Mouse (Mus musculus) midbrain, embryonic 13.5 days (tissue): ENCODE data around the gene Zfp219. TPM values are rescaled to one million over a fixed set of nuclear protein-coding genes. Genes with fewer than 3 reads are reported as not detected.
A peak's percentile ranks its signal among the peaks of the same experiment; 100 is the strongest.

Experiments used
- ATAC-seq: fragments of 200-750 bp; cut with Nextera tagmentation; 2 replicates; pipeline ENCODE4 v1.8.0; 2017; ENCODE audit warnings: mild to moderate bottlenecking, moderate TSS enrichment, moderate library complexity
- H3K27ac ChIP-seq: fragments of 300-500 bp; sonication (generic); 2 replicates; pipeline ENCODE4 v1.5.1; 2015; ENCODE audit warnings: inconsistent platforms, mild to moderate bottlenecking, moderate library complexity
- H3K27me3 ChIP-seq: fragments of 300-500 bp; sonication (generic); 2 replicates; pipeline ENCODE4 v1.6.1; 2015; ENCODE audit warnings: mild to moderate bottlenecking, inconsistent platforms
- H3K36me3 ChIP-seq: fragments of 300-500 bp; sonication (generic); 2 replicates; pipeline ENCODE4 v1.6.1; 2015; ENCODE audit warnings: mild to moderate bottlenecking, inconsistent platforms
- H3K4me1 ChIP-seq: fragments of 300-500 bp; sonication (generic); replicated peaks from 2 replicates; pipeline ENCODE4 v1.6.1; 2015; ENCODE audit warnings: inconsistent platforms
- H3K4me2 ChIP-seq: fragments of 300-500 bp; sonication (generic); replicated peaks from 2 replicates; pipeline ENCODE4 v1.6.1; 2015; ENCODE audit warnings: moderate library complexity, mild to moderate bottlenecking, inconsistent platforms
- H3K4me3 ChIP-seq: fragments of 300-500 bp; sonication (generic); replicated peaks from 2 replicates; pipeline ENCODE4 v1.5.1; 2015; ENCODE audit warnings: mild to moderate bottlenecking, inconsistent platforms
- H3K9ac ChIP-seq: fragments of 300-500 bp; sonication (generic); replicated peaks from 2 replicates; pipeline ENCODE4 v1.6.1; 2015; ENCODE audit warnings: mild to moderate bottlenecking, inconsistent platforms
- H3K9me3 ChIP-seq: fragments of 300-500 bp; sonication (generic); 2 replicates; pipeline ENCODE4 v1.6.1; 2016; ENCODE audit warnings: mild to moderate bottlenecking, inconsistent platforms
- WGBS: fragments of 180-500 bp; shearing (Covaris S2); methylation state at CpG from one replicate; pipeline ENCODE4 v1.1.7; 2015; 5-methylcytosine and 5-hydroxymethylcytosine counted together
- polyA plus RNA-seq: library from polyadenylated mRNA; unstranded; fragments of >200 nt; fragmentation: Nextera tagmentation; extraction: Ambion mirVana; gene quantifications from 2 replicates; pipeline ENCODE4 v1.2.1, GENCODE M21; 2015

Gene Zfp219
- polyA plus RNA-seq, 1 experiment from 2014 or later = 63.6 TPM

DNA sequence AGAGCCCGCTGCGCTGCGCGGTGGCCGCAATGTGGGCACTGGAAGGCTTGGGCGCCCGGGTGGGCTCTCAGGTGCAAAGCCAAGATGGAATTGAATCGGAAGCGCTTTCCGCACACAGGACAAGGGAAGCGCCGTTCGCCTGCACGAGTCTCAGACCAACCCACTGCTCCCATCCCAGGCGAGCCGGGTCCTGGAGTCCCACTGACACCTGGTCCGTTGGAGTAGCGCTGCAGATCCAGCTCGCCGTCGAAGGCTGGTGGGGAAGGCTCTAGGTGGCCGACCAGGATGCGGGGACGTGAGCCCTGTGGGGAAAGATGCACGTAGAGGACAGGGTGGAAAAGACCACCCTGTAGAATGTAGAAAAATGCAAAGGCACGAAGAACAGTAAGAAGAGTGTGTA is 11.2 kb downstream of the Zfp219 start:
- H3K27me3 ChIP-seq = no peaks in the 10 kb centered on the region
- H3K9me3 ChIP-seq = no peaks in the 10 kb centered on the region
- peak overlapping the region; percentile 99 for H3K27ac ChIP-seq
- WGBS = 20% methylated on average over 26 of the region's 26 CpGs
- peaks cover 48% of the 10 kb centered on the region for H3K36me3 ChIP-seq
- H3K9ac ChIP-seq = peak overlapping the region; percentile 90
- H3K4me1 ChIP-seq = peaks cover 87% of the 10 kb centered on the region
- H3K4me3 ChIP-seq = peak overlapping the region; percentile 47
- H3K4me2 ChIP-seq = peak overlapping the region; percentile 83
- ATAC-seq = no peak

DNA sequence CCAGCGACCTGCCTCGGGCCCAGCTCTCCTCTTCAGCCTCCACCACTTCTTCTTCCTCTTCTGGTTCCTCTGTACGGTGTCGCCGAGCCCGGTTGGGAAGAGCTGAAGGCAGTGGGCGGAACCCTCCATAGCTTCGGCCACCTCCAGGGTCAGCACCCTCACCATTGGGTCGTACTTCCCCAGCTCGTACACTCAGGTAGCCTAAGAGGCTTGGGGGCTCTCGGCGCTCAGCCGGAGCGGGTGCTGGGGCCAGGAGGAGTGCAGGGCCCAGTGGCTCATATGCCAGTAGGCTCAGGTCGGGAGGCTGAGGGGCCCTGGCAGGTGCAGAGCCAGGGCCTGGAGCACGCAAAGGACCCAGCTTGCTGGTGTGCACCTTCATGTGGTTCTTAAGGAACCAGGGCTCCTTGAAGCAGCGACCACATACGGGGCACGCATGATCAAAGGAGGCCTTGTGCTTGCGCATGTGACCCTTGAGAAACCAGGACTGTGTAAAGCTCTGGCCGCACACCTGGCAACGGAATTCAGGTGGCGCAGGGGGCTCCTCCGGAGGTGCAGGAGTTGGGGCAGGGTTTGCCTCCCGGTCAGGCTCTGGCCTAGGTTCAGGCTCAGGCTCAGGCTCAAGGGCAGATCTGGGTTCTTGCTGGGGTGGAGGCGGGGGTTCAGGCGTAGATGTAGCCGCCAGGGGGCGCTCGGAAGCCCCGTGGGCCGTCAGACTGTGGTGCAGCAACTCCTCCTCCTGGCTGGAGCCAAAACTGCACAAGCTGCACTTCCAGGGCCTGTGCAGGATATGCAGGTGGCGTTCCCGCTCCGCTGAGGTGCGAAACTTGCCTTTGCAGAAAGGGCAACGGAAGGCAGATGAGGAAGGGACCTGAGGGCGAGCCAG is 12.0 kb downstream of the Zfp219 start:
- H3K4me3 ChIP-seq = peak overlapping the region; percentile 47
- H3K27ac ChIP-seq = peak overlapping the region; percentile 99
- peak overlapping the region; percentile 83 for H3K4me2 ChIP-seq
- WGBS = 48% methylated on average over 38 of the region's 38 CpGs
- peaks cover 48% of the 10 kb centered on the region for H3K36me3 ChIP-seq
- ATAC-seq = peak; percentile 16
- no peaks in the 10 kb centered on the region for H3K9me3 ChIP-seq
- H3K9ac ChIP-seq = peak overlapping the region; percentile 90
- no peaks in the 10 kb centered on the region for H3K27me3 ChIP-seq
- H3K4me1 ChIP-seq = peaks cover 94% of the 10 kb centered on the region

GRCm38 (mm10) chr14:52006771-52007170 is 13.8 kb downstream of the Zfp219 start:
- no peak for ATAC-seq
- Histone ChIP-seq H3K4me3 (0 out of 2 replicates have a peak overlapping the region, but pooled peaks have one; percentile 5), H3K27me3 (no peaks in the 10 kb centered on the region), H3K4me1 (peaks cover 83% of the 10 kb centered on the region), H3K4me2 (no peak overlapping the region), H3K9ac (no peak overlapping the region; the same call in 1 of the 2 replicates), H3K36me3 (peaks cover 64% of the 10 kb centered on the region), H3K27ac (0 out of 2 replicates have a peak overlapping the region, but pooled peaks have one; percentile 25), H3K9me3 (no peaks in the 10 kb centered on the region)
- 89% methylated on average over 23 of the region's 23 CpGs for WGBS

DNA sequence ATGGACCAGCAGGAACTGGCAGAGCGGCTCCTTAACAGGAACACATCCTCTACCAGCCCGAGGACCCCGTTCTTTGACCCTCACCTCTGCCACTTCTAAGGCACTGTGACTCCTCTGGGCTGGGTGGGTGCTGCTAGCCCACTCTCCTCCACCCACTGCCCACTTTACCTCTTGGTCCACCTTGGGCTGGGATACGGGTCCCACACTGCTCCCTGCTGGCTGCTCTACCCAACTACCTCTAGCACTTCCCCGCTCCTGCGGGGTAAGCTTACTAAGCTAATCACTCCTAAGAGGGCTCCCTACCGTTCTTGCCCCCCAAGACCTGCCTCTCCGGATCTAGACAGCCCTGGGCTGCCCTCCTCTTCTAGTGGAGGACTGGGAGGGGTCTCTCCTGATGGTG is 14.3 kb downstream of the Zfp219 start:
- Histone ChIP-seq H3K4me1 (peaks cover 78% of the 10 kb centered on the region), H3K4me3 (no peak overlapping the region), H3K4me2 (no peak overlapping the region), H3K36me3 (peaks cover 67% of the 10 kb centered on the region), H3K9me3 (no peaks in the 10 kb centered on the region), H3K27ac (peak overlapping the region; percentile 25; the same call in 1 of the 2 replicates), H3K9ac (no peak overlapping the region; the same call in 1 of the 2 replicates), H3K27me3 (no peaks in the 10 kb centered on the region)
- no peak for ATAC-seq
- WGBS = 70% methylated on average over 8 of the region's 8 CpGs

GRCm38 (mm10) chr14:52005616-52006015 is 14.9 kb downstream of the Zfp219 start:
- peaks cover 73% of the 10 kb centered on the region for H3K36me3 ChIP-seq

DNA sequence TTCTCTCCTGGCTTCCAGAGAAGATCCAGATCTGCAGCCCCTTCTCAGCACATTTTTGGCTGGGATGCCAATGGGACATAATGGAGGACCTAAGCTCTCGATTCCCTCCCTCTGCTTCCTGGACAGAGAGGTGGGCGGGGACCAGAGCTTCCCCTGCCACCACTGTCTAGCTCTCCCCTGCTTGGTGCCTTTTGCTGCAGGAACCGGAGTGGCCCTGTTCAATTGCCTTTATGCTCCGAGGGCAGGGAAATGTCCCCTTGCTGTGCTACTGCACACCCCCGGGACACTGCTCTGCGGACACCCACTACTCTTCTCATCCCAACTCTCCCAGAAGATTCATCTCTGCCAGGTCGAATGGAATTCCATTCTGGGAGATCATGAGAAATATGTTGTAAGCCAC is 15.4 kb downstream of the Zfp219 start:
- Histone ChIP-seq H3K27ac (peak overlapping the region; percentile 92), H3K36me3 (peaks cover 78% of the 10 kb centered on the region), H3K4me3 (no peak overlapping the region), H3K4me2 (peak overlapping the region; percentile 51), H3K9ac (peak overlapping the region; percentile 55), H3K4me1 (peaks cover 69% of the 10 kb centered on the region), H3K9me3 (no peaks in the 10 kb centered on the region), H3K27me3 (no peaks in the 10 kb centered on the region)
- no peak for ATAC-seq
- 58% methylated on average over 7 of the region's 7 CpGs for WGBS

More at GRCm38 (mm10) chr14:52005616-52006015, 14.9 kb downstream of the Zfp219 start:
- H3K27me3 ChIP-seq = no peaks in the 10 kb centered on the region
- 0 out of 2 replicates have a peak overlapping the region, but pooled peaks have one; percentile 55 for H3K9ac ChIP-seq
- 76% methylated on average over 6 of the region's 6 CpGs for WGBS
- no peak for ATAC-seq
- no peak overlapping the region for H3K4me2 ChIP-seq
- H3K9me3 ChIP-seq = no peaks in the 10 kb centered on the region
- H3K4me1 ChIP-seq = peaks cover 72% of the 10 kb centered on the region
- no peak overlapping the region for H3K4me3 ChIP-seq
- H3K27ac ChIP-seq = peak overlapping the region; percentile 92

GRCm38 (mm10) chr14:52003981-52004495 is 16.5 kb downstream of the Zfp219 start:
- peaks cover 58% of the 10 kb centered on the region for H3K4me1 ChIP-seq
- H3K9ac ChIP-seq = peak overlapping the region; percentile 60
- peak; percentile 84 for ATAC-seq

DNA sequence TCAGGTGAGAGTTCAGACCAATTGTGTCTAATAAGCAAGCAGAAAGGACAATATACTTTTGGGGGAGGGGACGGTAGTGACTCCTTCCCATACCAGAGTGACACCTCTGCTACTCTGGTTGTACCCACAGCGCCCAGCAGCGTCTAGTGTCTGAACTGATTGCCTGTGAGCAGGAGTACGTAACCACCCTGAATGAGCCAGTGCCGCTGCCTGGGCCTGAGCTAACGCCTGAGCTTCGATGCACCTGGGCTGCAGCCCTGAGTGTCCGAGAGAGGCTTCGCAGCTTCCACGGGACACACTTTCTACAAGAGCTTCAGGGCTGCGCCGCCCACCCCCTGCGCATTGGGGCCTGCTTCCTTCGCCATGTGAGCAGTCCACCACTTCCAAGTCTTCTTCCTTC is 23.1 kb downstream of the Zfp219 start:
- Histone ChIP-seq H3K27me3 (no peaks in the 10 kb centered on the region), H3K4me2 (no peak overlapping the region), H3K4me3 (no peak overlapping the region), H3K36me3 (peaks cover 93% of the 10 kb centered on the region), H3K4me1 (peaks cover 7% of the 10 kb centered on the region; the same call in 1 of the 2 replicates), H3K9me3 (no peaks in the 10 kb centered on the region), H3K9ac (0 out of 2 replicates have a peak overlapping the region, but pooled peaks have one; percentile 19), H3K27ac (no peak overlapping the region)
- WGBS = 90% methylated on average over 14 of the region's 14 CpGs
- ATAC-seq = peak; percentile 18; the same call in 1 of the 2 replicates

More at GRCm38 (mm10) chr14:52003981-52004495, 16.5 kb downstream of the Zfp219 start:
- WGBS = 5% methylated on average over 16 of the region's 16 CpGs
- Histone ChIP-seq H3K27ac (peak overlapping the region; percentile 92), H3K4me2 (peak overlapping the region; percentile 51), H3K27me3 (no peaks in the 10 kb centered on the region), H3K4me3 (peak overlapping the region; percentile 30), H3K36me3 (peaks cover 80% of the 10 kb centered on the region), H3K9me3 (no peaks in the 10 kb centered on the region)

GRCm38 (mm10) chr14:51996866-51997265 is 23.7 kb downstream of the Zfp219 start:
- Histone ChIP-seq H3K4me2 (no peak overlapping the region), H3K4me3 (no peak overlapping the region), H3K9me3 (no peaks in the 10 kb centered on the region), H3K4me1 (peaks cover 7% of the 10 kb centered on the region; the same call in 1 of the 2 replicates), H3K27ac (peak overlapping the region; percentile 51), H3K27me3 (no peaks in the 10 kb centered on the region), H3K9ac (peak overlapping the region; percentile 19; the same call in 1 of the 2 replicates), H3K36me3 (peaks cover 92% of the 10 kb centered on the region)
- ATAC-seq = peak; percentile 73
- 57% methylated on average over 17 of the region's 17 CpGs for WGBS

- peaks cover 7% of the 10 kb centered on the region; the same call in 1 of the 2 replicates for H3K4me1 ChIP-seq
- 89% methylated on average over 13 of the region's 13 CpGs for WGBS
- H3K9ac ChIP-seq = no peak overlapping the region
- H3K27ac ChIP-seq = peak overlapping the region; percentile 51
- ATAC-seq = no peak; the same call in 1 of the 2 replicates
- peaks cover 94% of the 10 kb centered on the region for H3K36me3 ChIP-seq
- H3K4me3 ChIP-seq = no peak overlapping the region
- no peak overlapping the region for H3K4me2 ChIP-seq
- no peaks in the 10 kb centered on the region for H3K27me3 ChIP-seq
- no peaks in the 10 kb centered on the region for H3K9me3 ChIP-seq
These were observed 24.2 kb downstream of the Zfp219 start for GRCm38 (mm10) chr14:51996231-51996841.

- no peak overlapping the region for H3K4me3 ChIP-seq
- no peak overlapping the region for H3K27ac ChIP-seq
- ATAC-seq = no peak
- H3K9ac ChIP-seq = no peak overlapping the region
- H3K36me3 ChIP-seq = peaks cover 94% of the 10 kb centered on the region
- no peak overlapping the region for H3K4me2 ChIP-seq
- H3K27me3 ChIP-seq = no peaks in the 10 kb centered on the region
- peaks cover 7% of the 10 kb centered on the region; the same call in 1 of the 2 replicates for H3K4me1 ChIP-seq
- H3K9me3 ChIP-seq = no peaks in the 10 kb centered on the region
- 88% methylated on average over 12 of the region's 12 CpGs for WGBS
These were observed 25.2 kb downstream of the Zfp219 start for GRCm38 (mm10) chr14:51995219-51995871.
